Mouse (Mus musculus) kidney, postnatal 36 days (tissue): ENCODE results near the gene Wwox.

Source experiments
- DNase-seq, 2 experiments: peaks; one replicate each; pipeline ENCODE4 v3.0.0; 2021 to 2022; ENCODE audit warnings: mixed read lengths in 2 of 2

The Wwox gene

DNA sequence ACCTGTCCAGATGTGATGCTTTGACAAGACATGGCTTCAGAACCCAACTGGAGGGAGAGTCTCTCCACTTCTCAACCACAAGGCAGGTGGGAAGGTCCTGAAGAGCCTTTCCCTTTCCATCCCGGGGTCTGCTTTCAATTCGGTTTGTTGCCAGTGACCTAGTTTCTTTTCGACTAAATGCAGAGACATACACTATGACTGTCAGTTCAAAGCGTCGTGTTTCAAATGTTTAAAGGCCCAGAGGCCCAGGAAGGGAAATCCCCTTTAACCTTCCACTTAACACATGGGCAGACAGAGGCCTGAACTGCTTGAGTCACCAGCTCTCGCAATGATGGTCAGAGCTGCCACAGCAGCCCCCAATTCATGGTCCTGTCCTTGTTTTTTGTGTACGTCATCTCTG is 606.3 kb downstream of the Wwox start:
- DNase-seq = no peak

- peak; percentile 5 to 6 for DNase-seq
Observed at GRCm38 (mm10) chr8:115046496-115046895, 607.0 kb downstream of the Wwox start.

- DNase-seq = no peak
Observed at GRCm38 (mm10) chr8:115058193-115058835, 618.9 kb downstream of the Wwox start.

- DNase-seq = no peak
Observed at GRCm38 (mm10) chr8:115063623-115064022, 624.2 kb downstream of the Wwox start.

- no peak for DNase-seq
Observed at GRCm38 (mm10) chr8:115064691-115065090, 625.2 kb downstream of the Wwox start.

DNA sequence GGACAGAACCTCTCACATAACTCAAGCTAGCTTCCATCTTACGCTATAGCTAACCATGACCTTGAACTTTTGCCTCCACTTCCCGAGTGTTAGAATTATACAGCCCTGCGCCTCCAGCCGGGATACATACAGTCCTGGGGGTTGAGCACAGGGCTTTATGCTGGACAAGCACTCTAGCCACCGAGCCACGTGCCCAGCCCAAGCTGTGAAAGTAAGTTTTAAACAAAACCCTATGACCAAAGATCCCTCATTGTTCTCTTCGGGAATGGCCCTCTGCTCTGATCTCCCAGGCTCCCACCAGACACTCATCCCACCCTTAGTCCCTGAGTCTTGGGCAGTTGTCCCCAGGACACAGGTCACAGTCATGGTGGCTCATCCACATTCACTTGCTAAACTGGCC is 625.9 kb downstream of the Wwox start:
- no peak for DNase-seq

DNA sequence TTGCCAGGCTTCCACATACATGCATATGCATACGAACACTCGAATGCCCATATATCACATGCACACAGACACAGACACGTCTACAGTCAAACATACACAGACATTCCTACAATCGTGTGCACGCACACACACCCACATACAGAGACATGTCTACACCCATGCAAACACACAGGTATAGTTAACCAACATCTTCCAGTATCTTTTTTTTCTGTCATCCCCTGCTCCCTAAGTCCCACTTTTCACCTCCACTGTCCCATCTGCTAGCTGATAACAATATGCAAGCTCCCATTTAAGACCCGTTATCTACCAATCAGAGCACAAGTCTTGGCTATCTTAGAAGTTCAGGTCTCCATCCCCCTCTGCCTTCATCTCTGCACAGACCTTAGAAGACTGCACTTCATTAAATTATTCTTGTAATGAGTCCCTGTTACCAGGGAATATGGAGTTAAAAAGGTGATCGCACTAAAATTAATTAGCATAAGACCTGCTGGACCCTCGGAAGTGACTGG is 627.1 kb downstream of the Wwox start:
- no peak for DNase-seq

- DNase-seq = no peak
Observed at GRCm38 (mm10) chr8:115068723-115069122, 629.3 kb downstream of the Wwox start.

DNA sequence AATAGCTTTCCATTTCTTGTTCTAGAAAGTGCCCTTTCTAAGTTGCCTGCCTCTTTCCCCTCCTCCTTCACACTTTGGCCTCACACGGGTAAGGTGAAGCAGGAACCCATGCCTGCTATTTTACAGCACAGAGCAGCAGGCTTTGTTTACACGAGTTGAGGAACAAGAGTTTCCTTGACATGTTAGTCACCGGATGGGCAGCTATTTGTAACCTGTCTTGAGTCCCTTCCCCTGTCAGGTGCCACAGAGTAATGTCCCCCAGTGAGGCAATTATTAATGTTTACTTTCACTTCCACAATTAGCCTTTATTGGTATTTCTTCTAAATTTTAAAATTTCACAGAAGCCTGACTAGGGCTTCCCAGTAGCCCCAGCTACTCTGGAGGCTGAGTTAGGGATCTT is 630.8 kb downstream of the Wwox start:
- DNase-seq = no peak

GRCm38 (mm10) chr8:115071231-115071630 is 631.8 kb downstream of the Wwox start:
- no peak for DNase-seq

GRCm38 (mm10) chr8:115078296-115078695 is 638.8 kb downstream of the Wwox start:
- no peak for DNase-seq

GRCm38 (mm10) chr8:115081302-115082207 is 642.1 kb downstream of the Wwox start:
- no peak for DNase-seq

DNA sequence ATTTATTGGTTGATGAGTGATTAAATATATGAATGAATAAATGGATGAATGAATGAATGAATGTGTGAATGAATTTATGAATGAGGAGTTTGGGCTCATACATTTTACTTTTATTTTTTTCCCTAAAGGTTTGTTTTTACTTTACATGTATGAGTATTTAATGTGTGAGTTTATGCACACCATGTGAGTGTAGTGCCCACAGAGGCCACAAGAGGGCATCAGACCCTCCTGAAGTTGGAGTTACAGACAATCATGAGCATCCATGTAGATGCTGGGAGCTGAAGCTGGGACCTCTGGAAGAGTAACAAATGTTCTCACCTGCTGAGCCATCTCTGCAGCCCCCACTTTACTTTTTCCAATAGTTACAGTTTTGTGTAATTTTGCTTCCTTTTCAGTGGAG is 648.7 kb downstream of the Wwox start:
- DNase-seq = no peak

DNA sequence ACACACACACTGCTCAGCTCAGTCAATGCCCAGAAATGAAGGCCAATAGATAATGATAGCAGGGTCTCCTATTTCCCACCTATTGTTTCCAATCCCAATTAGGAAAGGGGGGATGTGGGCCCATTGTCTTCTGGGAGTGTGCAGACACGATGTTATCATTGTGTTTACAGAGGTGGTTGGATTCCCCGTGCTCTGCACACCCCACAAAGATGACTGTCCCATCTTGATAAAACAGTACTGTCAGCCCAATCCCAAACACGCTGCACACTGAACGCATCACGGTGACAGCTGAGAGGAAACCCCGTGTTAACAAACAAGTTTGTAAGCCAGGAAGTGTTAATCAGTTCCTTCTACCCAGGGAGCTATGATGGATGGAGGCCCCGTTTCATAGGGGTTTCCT is 650.3 kb downstream of the Wwox start:
- DNase-seq = no peak

- no peak for DNase-seq
Observed at GRCm38 (mm10) chr8:115090202-115090601, 650.7 kb downstream of the Wwox start.

- peak; percentile 8 to 63 for DNase-seq
Observed at GRCm38 (mm10) chr8:115095548-115095947, 656.1 kb downstream of the Wwox start.

GRCm38 (mm10) chr8:115097988-115098562 is 658.6 kb downstream of the Wwox start:
- no peak for DNase-seq

DNA sequence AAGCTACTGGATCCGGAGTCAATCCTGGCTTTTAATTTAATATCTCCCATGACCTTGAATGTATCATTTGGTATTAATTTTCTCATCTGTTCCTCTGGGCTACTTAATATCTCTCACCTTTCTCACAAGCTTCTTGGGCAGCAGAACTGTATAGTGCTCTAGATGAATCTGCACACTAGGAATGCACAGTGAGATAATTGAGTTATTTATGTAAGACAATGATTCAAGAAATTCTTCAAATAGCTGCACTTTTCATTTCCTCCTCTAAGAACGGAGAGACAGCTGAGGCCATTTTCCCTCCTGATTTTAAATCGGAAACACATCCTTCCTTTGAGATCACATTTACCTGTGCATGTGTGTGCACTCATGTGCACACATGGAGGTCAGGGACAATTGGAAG is 669.9 kb downstream of the Wwox start:
- no peak for DNase-seq

DNA sequence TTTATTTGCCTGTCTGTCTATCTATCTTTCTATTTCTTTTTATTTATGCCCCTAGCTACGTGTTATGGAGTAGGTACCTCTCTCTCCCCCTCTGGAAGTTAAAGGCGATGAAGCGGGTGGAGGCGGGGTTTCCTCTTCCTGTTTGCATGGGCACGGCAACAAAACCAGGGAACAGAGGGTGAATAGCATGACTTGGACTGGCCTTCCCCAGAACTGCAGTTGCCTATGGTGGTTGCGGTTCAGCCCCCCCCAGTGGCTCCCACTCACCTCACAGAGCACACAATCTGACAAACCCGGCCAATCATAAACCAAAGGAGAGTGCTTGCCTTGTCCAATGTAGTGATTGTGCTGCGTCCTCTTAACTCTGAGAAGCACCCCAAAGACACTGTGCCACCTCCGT is 671.0 kb downstream of the Wwox start:
- DNase-seq = peak in 1 of 2 experiments; percentile 8

DNA sequence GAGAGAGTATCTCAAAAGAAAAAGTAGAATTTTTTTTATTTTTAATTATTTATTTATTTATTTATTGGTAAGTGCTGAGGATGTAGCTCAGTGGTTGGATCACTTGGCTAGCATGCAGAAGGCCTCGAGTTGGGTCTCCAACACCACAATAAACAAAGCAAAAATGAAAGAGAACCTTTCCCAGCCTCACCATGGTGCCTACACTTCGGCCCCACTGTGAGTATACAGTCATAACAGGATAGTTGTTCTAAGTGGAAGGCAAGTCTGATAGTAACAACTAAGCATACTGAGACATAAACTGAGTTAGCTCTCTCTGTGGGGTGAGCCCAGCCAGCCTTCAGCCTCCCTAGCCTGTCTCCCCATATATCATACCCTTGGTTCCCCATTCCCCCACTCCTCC is 672.6 kb downstream of the Wwox start:
- no peak for DNase-seq

DNA sequence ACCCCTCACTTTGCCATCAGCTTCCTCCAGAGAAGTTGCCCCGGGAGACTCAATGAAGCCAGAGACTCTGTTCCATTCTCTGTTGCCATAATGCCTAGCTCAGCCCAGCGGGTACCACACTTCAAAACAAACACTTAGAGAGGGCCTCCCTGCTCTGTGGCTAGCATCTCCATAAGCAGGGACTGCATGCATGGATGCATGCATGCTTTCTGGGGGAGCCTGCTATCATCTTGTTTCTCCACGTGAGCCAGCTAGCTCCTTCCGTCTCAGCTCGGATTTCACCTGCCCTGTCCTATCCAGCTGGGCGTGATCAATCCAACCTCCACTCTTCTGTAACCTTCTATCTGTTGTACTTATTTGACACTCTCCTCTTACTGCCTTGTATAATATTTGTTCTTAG is 675.0 kb downstream of the Wwox start:
- no peak for DNase-seq

- DNase-seq = no peak
Observed at GRCm38 (mm10) chr8:115126081-115126480, 686.6 kb downstream of the Wwox start.

DNA sequence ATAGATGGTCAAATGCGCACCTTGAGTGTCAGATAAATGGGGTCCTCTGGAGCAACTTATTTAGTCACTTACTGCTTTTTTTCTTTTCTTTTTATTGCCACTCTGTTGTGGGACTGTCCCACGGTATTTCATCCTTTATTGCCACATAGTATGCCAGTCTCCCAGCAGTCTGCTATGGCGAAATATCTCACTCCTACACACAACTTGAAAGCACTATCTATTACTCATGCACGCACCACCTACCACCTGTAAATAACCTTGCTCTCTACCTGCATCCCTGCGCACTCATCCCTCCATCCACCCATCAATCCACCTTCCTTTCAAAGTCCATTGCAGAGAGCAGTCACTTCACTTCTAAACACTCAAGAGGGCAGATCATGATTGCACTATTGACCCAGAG is 687.2 kb downstream of the Wwox start:
- no peak for DNase-seq

DNA sequence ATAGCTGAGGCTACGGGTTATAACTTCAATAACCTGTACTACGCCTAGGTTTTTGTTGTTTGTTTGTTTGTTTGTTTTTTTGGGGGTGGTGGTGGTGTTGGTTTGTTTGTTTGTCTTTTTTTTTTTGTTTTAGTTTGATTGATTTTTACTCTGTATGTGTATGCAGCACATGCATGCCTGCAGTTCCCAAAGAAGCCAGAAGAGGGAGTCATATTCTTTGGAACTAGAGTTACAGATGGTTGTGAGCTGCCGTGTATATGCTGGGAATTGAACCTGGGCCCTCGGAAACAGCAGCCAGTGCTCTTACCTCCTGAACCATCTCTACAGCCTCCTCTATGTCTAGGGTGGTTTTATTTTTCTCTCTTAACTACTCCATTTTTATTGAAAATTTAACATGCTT is 689.9 kb downstream of the Wwox start:
- DNase-seq = no peak
